Mouse (Mus musculus) olfactory bulb, adult 2 months (tissue): ENCODE measurements around the gene Ppp2r5e.

ENCODE experiments used
- CTCF ChIP-seq: fragments of 200-500 bp; IDR thresholded peaks from 2 replicates; pipeline ENCODE4 v1.5.1; 2012; ENCODE audit warnings: low read depth, mild to moderate bottlenecking, low read length, moderate library complexity; ENCODE audit not compliant: insufficient read depth
- POLR2A ChIP-seq: fragments of 200-500 bp; IDR thresholded peaks from 2 replicates; pipeline ENCODE4 v1.6.1; 2012; ENCODE audit warnings: mild to moderate bottlenecking, low read depth, low read length, moderate library complexity; ENCODE audit not compliant: insufficient read depth

- TF ChIP-seq CTCF (no peak), POLR2A (no peak)
Measured at GRCm38 (mm10) chr12:75560681-75561387, 35.2 kb downstream of the Ppp2r5e start.
